Mouse (Mus musculus) stomach, embryonic 14.5 days (tissue): ENCODE results near the gene Med17. TPM values are rescaled to one million over a fixed set of nuclear protein-coding genes. Genes with fewer than 3 reads are reported as not detected.

Source experiments
- ATAC-seq: fragments of 200-750 bp; cut with Nextera tagmentation; 2 replicates; pipeline ENCODE4 v1.8.0; 2017; ENCODE audit warnings: low read depth, moderate TSS enrichment; ENCODE audit not compliant: insufficient number of reproducible peaks, insufficient read depth, low FRiP score
- H3K27ac ChIP-seq: fragments of 300-500 bp; sonication (generic); 2 replicates; pipeline ENCODE4 v1.5.1; 2014; ENCODE audit warnings: mild to moderate bottlenecking, low read length, moderate library complexity, mixed read lengths
- H3K27me3 ChIP-seq: fragments of 300-500 bp; sonication (generic); 2 replicates; pipeline ENCODE4 v1.6.1; 2014; ENCODE audit warnings: low read length, control low read depth, mixed read lengths; ENCODE audit not compliant: control insufficient read depth, insufficient read depth
- H3K36me3 ChIP-seq: fragments of 300-500 bp; sonication (generic); 2 replicates; pipeline ENCODE4 v1.6.1; 2014; ENCODE audit warnings: mild to moderate bottlenecking, control low read depth, low read length, moderate library complexity, mixed read lengths; ENCODE audit not compliant: control insufficient read depth, insufficient read depth
- H3K4me1 ChIP-seq: fragments of 300-500 bp; sonication (generic); 2 replicates; pipeline ENCODE4 v1.6.1; 2014; ENCODE audit warnings: low read length, control low read depth, mixed read lengths; ENCODE audit not compliant: control insufficient read depth, insufficient read depth
- H3K4me2 ChIP-seq: fragments of 300-500 bp; sonication (generic); replicated peaks from 2 replicates; pipeline ENCODE4 v1.6.1; 2014; ENCODE audit warnings: low read depth, low read length, control low read depth
- H3K4me3 ChIP-seq: fragments of 300-500 bp; sonication (generic); 2 replicates; pipeline ENCODE4 v1.5.1; 2014; ENCODE audit warnings: low read depth, low read length, control low read depth
- H3K9ac ChIP-seq: fragments of 300-500 bp; sonication (generic); replicated peaks from 2 replicates; pipeline ENCODE4 v1.6.1; 2014; ENCODE audit warnings: low read depth, mild to moderate bottlenecking, control low read depth, low read length, moderate library complexity, mixed read lengths
- H3K9me3 ChIP-seq: fragments of 300-500 bp; sonication (generic); 2 replicates; pipeline ENCODE4 v1.6.1; 2016; ENCODE audit warnings: low read depth, low read length, control low read depth; ENCODE audit not compliant: control insufficient read depth
- WGBS: fragments of 180-500 bp; shearing (Covaris S2); extraction: QIAGEN DNeasy Blood & Tissue Kit; methylation state at CpG from one replicate; pipeline ENCODE4 v1.1.7; 2014; 5-methylcytosine and 5-hydroxymethylcytosine counted together
- polyA plus RNA-seq: library from polyadenylated mRNA; unstranded; fragments of >200 nt; fragmentation: Nextera tagmentation; extraction: Ambion mirVana; gene quantifications from 2 replicates; pipeline ENCODE4 v1.2.1, GENCODE M21; 2014

The Med17 gene
- polyA plus RNA-seq, 1 experiment from 2014 or later = 43.1 TPM

DNA sequence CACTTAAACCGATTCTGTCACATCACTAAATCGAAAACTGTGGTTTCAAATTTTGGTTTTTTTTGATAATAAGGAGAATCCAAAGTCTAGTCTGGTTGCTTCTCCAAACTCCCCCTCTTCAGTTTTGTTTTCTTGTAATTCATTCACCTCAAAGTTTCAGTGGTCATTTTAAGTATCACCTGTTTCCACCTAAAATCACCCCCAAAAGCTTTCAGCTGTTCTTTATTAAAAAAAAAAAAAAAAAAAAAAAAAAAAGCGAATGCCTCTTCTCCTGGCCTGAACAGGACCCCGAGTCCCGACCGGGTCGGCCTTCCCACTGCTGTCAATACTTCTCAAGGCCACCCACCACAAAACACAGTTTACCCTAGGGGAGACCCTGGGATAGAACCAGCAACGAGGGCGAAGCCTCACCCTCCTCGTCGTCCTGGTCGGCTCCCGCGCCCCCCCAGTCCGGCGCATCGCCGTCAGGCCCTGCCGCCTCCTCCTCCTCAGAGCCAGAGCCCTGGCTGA, 537 bp downstream of the Med17 start:
- Histone ChIP-seq H3K4me1 (peaks cover 8% of the 10 kb centered on the region; the same call in 1 of the 2 replicates), H3K9me3 (no peaks in the 10 kb centered on the region), H3K27ac (peak overlapping the region; percentile 91), H3K36me3 (peaks cover 24% of the 10 kb centered on the region), H3K4me3 (peak overlapping the region; percentile 98), H3K9ac (peak overlapping the region; percentile 94), H3K4me2 (peak overlapping the region; percentile 60), H3K27me3 (no peaks in the 10 kb centered on the region)
- 9% methylated on average over 19 of the region's 19 CpGs for WGBS
- ATAC-seq = no peak; the same call in none of the 2 replicates

DNA sequence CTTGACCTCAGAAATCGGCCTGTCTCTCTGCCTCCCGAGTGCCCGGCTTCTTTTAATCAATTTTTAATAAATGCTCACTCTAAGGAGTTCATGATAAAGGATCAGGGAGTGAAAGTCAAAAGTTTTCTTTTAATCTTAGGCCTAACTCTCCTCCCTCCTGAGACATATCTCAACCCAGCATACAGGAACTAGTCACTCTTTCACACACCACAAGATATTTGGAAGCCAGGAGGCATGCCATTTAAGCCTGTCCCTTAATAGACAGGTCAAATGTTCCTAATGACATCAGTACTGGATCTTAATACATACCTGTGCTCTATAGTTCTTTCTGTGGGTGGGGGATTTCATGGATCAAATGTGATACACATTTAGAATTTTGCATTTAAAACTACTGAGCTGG, 1.4 kb downstream of the Med17 start:
- Histone ChIP-seq H3K27me3 (no peaks in the 10 kb centered on the region), H3K9me3 (no peaks in the 10 kb centered on the region), H3K27ac (no peak overlapping the region), H3K4me3 (no peak overlapping the region), H3K9ac (no peak overlapping the region), H3K4me2 (no peak overlapping the region; the same call in 1 of the 2 replicates), H3K36me3 (peaks cover 32% of the 10 kb centered on the region), H3K4me1 (peaks cover 8% of the 10 kb centered on the region; the same call in 1 of the 2 replicates)
- WGBS = 91% methylated on average over 3 of the region's 3 CpGs
- no peak for ATAC-seq

DNA sequence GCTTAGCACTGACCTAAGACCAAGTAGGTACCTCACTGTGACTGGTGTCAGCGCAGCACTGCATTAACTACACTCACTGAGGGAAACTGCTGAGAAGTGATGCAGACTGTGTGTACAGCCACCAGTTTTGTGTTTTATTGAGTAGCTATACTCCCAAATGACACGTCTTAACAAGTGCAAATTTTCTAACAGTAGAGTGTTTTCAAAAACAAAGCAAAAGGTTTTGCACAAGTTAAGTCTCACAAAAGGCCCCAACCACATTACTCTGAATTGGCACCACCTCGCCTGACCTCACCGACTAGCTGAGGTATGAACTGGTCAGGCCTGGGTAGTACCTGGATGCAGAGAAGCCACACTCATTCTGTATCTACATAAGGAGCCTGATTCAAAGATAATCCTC, 2.9 kb downstream of the Med17 start:
- WGBS = 92% methylated on average over 4 of the region's 4 CpGs
- H3K36me3 ChIP-seq = peaks cover 47% of the 10 kb centered on the region
- no peak for ATAC-seq

DNA sequence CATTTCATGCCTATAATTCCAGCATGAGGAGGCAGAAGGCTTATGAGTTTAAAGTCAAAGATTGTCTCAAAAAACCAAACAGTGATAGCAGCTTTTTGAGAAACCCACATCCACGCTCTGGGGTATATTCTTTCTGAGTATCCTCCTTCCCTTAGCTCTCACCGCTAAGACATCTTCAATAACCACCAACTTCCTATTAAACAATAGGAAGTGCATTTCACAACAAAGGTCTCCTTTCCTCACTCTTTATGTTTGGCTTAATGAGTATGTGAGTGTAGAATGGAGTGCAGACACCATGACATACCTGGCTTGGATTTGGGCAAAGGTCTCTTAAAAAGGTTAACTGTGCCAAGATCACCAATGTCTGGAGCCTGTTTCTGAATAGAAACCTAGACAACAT, 5.8 kb downstream of the Med17 start:
- Histone ChIP-seq H3K4me3 (no peak overlapping the region), H3K9me3 (no peaks in the 10 kb centered on the region), H3K27me3 (no peaks in the 10 kb centered on the region), H3K9ac (no peak overlapping the region), H3K4me2 (no peak overlapping the region), H3K4me1 (peaks cover 3% of the 10 kb centered on the region; the same call in 1 of the 2 replicates), H3K27ac (no peak overlapping the region), H3K36me3 (peaks cover 72% of the 10 kb centered on the region)
- no peak for ATAC-seq
- 96% methylated on average over 2 of the region's 2 CpGs for WGBS

More for the DNA sequence above, 2.9 kb downstream of the Med17 start:
- peaks cover 8% of the 10 kb centered on the region; the same call in 1 of the 2 replicates for H3K4me1 ChIP-seq
- H3K9ac ChIP-seq = no peak overlapping the region
- H3K27me3 ChIP-seq = no peaks in the 10 kb centered on the region
- H3K9me3 ChIP-seq = no peaks in the 10 kb centered on the region
- H3K4me3 ChIP-seq = no peak overlapping the region
- H3K27ac ChIP-seq = no peak overlapping the region
- H3K4me2 ChIP-seq = no peak overlapping the region

DNA sequence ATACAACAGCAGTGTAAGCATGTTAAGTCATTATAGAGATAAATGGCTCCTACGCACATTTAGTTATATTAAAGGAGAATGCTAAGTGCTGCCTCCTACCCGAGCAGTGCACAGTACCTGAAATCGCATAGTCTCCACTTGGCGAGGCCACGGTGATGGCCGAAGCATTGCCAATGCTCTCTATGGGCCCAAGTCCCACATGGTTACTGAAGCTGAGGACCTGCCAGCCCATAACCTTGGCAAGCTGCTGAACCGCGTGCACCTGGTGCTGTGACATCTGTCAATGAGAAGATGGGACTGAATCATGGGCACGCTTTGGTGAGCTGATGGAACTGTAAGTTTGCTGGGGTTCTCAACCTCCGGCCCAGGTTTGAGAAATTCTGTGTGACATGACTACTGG, 16.2 kb downstream of the Med17 start:
- H3K9ac ChIP-seq = no peak overlapping the region
- H3K4me3 ChIP-seq = no peak overlapping the region
- no peak overlapping the region for H3K27ac ChIP-seq
- H3K4me2 ChIP-seq = no peak overlapping the region
- peaks cover 63% of the 10 kb centered on the region for H3K36me3 ChIP-seq
- no peaks in the 10 kb centered on the region for H3K27me3 ChIP-seq
- 94% methylated on average over 10 of the region's 10 CpGs for WGBS
- H3K4me1 ChIP-seq = no peaks in the 10 kb centered on the region
- H3K9me3 ChIP-seq = no peaks in the 10 kb centered on the region
- no peak for ATAC-seq

DNA sequence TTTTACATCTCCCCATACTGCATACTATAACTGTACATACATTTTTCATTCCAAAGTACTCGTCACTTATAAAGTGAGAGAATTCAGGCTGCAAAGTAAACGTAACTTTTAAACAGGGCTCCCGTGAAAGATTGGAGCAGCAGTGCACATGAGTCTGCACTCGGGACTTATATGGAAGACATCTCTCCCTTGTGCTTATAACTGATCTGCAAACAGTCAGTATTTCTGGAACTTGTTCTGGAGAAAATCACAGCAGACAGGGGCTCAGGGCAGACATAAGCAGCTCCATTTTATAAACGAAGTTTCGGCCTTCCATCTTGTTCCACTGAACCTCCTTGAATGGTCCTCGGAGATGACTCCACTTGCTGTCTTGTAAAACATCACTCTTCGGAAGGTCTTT, 17.8 kb downstream of the Med17 start:
- peak; percentile 26; the same call in 1 of the 2 replicates for ATAC-seq
- Histone ChIP-seq H3K9me3 (no peaks in the 10 kb centered on the region), H3K36me3 (peaks cover 48% of the 10 kb centered on the region), H3K9ac (no peak overlapping the region), H3K27me3 (no peaks in the 10 kb centered on the region), H3K4me1 (no peaks in the 10 kb centered on the region), H3K4me3 (no peak overlapping the region), H3K27ac (peak overlapping the region; percentile 66; the same call in 1 of the 2 replicates), H3K4me2 (no peak overlapping the region)
- 67% methylated on average over 8 of the region's 8 CpGs for WGBS

DNA sequence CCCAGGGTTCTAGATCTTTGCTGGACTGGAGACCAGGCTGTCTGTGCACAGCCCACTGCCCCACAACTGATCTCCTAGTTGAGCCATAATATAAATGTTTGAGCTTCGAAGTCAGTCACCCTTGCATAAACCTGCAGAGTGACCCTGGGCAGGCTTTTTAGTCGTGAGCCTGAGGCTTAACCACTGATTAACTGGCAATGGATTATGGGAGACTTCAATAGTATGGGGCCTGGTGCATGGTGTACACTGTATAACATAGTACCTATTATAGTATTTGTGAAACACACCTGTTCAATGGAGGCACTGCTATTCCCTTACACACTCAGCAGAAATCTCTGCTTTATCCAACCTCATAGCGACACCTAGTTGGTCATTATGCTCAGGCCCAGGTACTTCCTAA, 23.5 kb downstream of the Med17 start:
- no peaks in the 10 kb centered on the region for H3K4me1 ChIP-seq
- H3K4me3 ChIP-seq = no peak overlapping the region
- no peaks in the 10 kb centered on the region for H3K9me3 ChIP-seq
- no peak overlapping the region for H3K27ac ChIP-seq
- H3K4me2 ChIP-seq = no peak overlapping the region
- 65% methylated on average over 3 of the region's 3 CpGs for WGBS
- ATAC-seq = no peak
- no peak overlapping the region for H3K9ac ChIP-seq
- no peaks in the 10 kb centered on the region for H3K27me3 ChIP-seq
- H3K36me3 ChIP-seq = peaks cover 6% of the 10 kb centered on the region; the same call in 1 of the 2 replicates

DNA sequence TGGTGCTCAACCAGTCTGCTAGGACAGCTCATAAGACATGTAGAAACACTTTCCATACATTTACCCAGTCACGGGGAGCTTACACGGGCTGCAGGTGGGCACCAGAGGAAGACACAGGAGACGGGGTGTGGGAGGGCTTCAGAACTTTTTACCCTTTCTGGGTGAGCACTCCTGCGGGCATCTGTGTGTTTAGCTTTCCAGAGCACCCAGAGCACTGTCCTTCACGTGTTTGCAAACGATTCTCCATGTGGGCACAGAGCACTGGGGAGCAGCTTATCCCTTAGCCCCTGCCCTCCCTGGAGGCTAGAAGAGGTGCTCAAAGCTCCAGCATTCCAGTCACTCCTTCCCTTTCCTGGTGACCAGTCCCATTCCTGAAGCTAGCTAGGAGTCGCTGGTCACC, 25.2 kb downstream of the Med17 start:
- 81% methylated on average over 7 of the region's 7 CpGs for WGBS

DNA sequence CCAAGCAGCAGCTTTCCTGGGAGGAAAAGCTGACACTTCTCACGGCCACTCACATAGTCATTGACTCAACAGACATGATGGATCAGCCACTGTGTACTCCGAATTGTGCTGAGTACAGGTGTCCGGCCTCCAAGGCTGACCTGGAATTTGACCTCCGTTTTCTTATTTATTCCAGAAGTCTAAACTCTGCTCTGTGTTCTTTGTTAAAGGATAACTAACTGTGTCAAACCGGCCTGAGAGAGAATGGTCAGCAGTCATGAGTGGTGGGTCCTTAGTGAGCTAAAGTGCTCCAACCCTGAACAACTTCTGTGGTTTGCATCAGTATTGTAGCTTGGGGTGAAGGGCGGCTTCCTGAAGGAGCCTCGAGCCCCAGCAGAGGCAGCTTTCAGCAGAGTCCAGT, 27.5 kb downstream of the Med17 start:
- Histone ChIP-seq H3K4me2 (no peak overlapping the region), H3K9ac (no peak overlapping the region), H3K27me3 (no peaks in the 10 kb centered on the region), H3K27ac (no peak overlapping the region), H3K4me3 (no peak overlapping the region), H3K9me3 (no peaks in the 10 kb centered on the region), H3K4me1 (no peaks in the 10 kb centered on the region), H3K36me3 (no peaks in the 10 kb centered on the region)
- WGBS = 54% methylated on average over 7 of the region's 7 CpGs
- no peak for ATAC-seq

More for the DNA sequence above, 25.2 kb downstream of the Med17 start:
- H3K27ac ChIP-seq = no peak overlapping the region
- H3K27me3 ChIP-seq = no peaks in the 10 kb centered on the region
- ATAC-seq = no peak
- H3K4me2 ChIP-seq = no peak overlapping the region
- no peaks in the 10 kb centered on the region for H3K36me3 ChIP-seq
- H3K9me3 ChIP-seq = no peaks in the 10 kb centered on the region
- no peak overlapping the region for H3K4me3 ChIP-seq
- no peaks in the 10 kb centered on the region for H3K4me1 ChIP-seq
- H3K9ac ChIP-seq = no peak overlapping the region
